Mouse (Mus musculus): ENCODE measurements around the gene Letmd1.

Letmd1 gene

DNA sequence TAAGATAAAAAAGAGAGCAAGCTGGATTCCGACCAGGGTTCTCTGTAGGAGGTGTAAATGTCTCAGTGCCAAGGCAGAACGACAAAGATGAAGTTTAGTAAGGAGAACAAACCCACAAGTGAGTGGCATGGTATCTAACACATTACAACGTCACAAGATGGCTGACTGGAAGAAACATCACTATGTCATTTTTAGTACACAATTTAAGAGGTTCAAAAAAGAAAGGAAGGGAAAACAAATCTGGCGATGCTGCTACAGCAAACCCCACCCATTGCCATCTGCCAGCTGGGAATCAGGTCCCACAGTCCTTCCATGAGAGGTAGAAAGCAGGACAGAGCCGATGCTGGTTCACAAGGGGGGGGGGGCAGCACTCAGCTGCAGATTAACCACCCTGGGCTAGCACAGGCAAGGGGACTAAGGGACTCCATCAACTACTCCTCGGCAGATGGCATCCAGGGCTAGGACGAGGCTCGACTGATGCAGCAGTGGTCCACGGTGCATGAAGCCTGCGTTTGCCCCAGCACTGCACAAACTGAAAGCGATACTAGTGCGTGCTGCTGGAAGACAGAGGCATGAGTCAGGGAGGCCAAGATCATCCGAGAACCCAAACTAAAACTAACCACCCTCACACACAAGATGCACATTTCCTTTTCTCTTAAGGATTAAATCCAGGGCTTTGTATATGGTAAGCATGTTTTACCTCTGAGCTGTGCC lies 39.8 kb downstream of the Letmd1 start:
- no peak for DNase-seq

DNA sequence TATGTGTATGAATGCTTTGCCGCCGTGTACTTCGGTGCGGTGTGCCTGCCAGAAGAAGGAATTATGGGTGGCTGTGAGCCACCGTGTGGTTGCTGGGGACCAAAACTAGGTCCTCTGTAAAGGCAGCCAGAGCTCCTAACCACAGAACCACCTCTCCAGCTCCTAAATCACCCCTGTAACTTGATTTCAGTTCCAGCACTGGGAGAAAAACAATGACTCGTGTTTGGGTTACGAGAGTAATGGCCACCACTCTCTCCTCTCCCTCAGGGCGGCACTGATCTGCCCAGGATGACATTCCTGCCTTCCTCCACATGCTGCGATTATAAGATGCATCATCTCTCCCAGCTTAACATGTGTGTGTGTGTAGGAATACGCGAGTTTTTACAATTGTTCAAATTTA lies 41.2 kb downstream of the Letmd1 start:
- DNase-seq: no peak

DNA sequence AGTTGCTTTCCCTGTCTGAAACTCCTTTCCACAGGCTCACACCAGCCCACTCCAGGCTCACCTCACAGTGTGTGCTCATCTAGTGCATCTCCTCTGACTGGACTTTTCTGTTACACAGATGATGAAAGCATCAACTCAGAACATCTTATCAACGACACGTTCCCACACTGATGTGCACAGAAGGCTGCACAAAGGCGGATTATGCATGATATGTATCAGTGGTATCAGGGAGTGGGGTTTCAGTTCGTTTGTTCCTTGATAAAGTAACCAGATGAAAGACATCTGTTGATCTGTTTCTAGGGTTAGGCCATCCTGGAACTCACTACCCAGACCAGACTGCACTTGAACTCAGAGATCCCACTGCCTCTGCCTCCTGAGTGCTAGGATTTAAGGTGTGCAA lies 44.6 kb downstream of the Letmd1 start:
- DNase-seq: no peak

DNA sequence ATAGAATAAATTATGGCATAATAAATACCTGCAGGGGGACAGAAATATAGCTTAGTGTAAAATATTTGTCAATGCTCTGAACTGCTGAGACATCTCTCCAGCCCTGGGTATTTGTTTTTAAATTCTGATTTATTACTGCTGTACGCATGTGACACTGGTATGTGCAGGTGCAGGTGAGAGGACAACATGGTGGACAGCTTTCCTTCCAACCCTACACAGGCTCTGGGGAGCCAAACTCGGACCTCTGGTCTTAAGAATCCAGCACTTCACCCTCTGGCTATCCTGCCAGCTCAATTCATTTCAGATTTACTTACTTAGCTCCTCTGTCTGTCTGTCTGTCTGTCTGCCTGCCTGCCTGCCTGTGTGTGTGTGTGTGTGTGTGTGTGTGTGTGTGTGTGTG lies 46.3 kb downstream of the Letmd1 start:
- no peak for DNase-seq

DNA sequence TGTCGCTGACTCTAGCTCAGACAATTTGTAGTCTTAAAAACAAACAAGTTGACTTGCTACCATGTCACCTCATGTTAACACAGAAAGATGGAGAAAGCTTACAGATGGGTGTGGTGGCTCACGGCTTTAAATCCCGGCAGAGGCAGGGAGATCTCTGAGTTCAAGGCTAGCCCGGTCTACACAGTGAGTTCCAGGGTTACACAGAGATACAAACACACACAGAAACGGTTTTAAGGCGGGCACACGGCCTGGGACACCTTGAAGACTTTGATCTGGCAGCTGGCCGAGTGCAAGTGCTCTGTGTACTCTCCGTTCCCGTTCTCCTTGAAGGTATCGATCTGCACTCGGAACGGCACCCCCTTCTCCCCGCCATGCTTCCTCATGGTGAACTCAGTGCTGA lies 51.5 kb downstream of the Letmd1 start:
- DNase-seq: no peak

DNA sequence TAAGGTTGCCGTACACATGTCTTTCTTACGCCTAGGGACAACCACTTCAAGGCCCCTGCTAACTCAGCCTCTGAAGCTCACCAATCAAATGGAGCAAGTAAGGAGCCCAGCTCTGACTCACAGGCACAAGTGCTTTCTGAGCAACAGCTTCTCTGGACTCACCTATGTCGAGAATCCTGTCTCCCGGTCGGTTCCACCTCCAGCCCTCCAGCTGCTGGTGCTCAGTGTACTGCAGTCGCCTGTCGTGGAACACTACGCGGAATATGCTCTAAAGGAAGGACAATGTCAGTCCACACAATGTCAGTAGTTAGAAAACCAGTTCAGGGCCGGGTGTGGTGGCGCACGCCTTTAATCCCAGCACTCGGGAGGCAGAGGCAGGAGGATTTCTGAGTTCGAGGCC lies 56.6 kb downstream of the Letmd1 start:
- DNase-seq: no peak

DNA sequence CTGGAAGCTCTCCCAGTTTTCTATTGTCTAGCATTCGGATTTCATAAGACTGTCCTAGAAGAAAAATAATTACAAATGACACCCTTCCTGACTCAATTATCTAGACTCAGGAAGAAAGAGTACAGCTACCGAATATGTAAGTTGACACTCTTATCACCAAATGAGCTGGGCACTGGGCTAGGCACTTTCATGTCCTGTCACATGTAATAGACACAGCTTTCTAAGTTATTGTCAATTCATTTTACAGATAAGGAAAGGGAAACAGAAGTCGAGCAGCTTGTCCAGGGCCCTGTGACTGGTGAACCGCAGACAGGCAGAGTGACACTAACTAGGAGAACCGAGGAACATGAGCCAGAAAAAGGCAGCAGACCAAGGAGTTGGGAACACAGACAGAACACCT lies 59.1 kb downstream of the Letmd1 start:
- DNase-seq: no peak
